In the genomic region with DNA sequence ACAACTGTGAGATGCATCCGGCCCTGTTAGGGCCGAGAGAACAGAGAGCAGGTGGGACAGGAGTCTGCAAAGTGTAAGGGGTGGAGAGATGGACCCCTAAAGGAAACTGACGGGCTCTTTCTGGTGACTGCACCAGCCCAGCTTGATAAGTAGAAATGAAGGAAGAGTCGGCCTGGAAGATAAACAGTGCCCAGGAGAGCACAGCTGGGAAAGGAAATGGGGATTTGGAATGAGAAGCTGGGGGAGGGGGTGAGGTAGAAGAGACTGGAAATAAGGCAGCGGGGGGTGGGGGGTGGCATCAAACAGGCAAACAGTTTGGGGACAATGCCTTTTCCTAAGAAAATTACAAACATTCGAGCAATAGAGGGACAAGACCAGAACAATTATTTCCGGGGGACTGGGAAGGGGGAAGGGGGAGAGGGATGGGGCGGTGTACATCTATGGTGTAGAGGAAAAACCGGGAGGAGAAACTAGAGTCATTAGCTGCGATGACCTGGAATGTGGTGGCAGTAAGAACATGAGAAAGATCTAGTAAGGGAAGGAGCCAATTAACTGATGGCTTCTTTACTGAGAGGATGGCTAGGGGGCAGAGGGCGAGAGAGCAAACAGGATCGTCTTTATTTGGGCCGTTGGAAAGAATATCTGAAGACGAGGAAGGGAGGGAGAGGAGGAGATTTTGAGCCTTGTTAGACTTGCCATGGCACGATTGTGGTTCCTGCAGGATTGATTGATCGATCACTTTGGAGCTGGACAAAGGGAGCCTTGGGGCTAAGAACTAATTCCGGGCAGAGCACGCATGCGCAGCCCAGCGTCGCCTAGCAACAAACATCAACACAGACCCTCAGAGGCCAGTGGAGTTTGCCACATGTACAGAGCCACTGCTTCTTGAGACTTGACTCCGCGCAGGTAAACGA, we compare ENCODE assay signal across 8 mouse cellular contexts. TPM values are rescaled to one million over a fixed set of nuclear protein-coding genes. Genes with fewer than 3 reads are reported as not detected.
DNase-seq lines count a peak whose midpoint lies in the region; ATAC-seq and TF ChIP-seq lines count a peak whose summit lies in the region.

A gene (plus strand): TSS at position 851 of the 914 bp plus-strand sequence.

- WGBS in forebrain, embryonic 10.5 days = 14% methylated on average over 24 of the region's 24 CpGs
- 19% methylated on average over 24 of the region's 24 CpGs for WGBS in lung, adult 2 months
- WGBS in neural tube, embryonic 14.5 days = 12% methylated on average over 24 of the region's 24 CpGs
- 40% methylated on average over 24 of the region's 24 CpGs for WGBS in thymus, adult 2 months

- peak; percentile 38 for DNase-seq in CD4-positive helper T cell, adult 2 months (ENCODE audit: low read depth, low spot score)
- peak; percentile 24 to 35 for DNase-seq in adrenal gland, postnatal 36 days
- DNase-seq in forebrain, embryonic 10.5 days (ENCODE audit: extremely low spot score, low spot score) = peak; percentile 90
- DNase-seq in layer of hippocampus, adult 9-10 months (ENCODE audit: low spot score) = peak; percentile 33
- DNase-seq in lung, adult 2 months = peak; percentile 17
- peak; percentile 35 for DNase-seq in thymus, adult 2 months

- H3K9ac ChIP-seq in neural tube, embryonic 14.5 days (replicated peaks; ENCODE audit: low read depth, low read length) = peak within 1 kb of the TSS; percentile 66

- H3K36me3 ChIP-seq in forebrain, embryonic 10.5 days (replicated peaks) = no peaks in the 10 kb centered on the region
- no peaks in the 10 kb centered on the region for H3K36me3 ChIP-seq in neural tube, embryonic 14.5 days (ENCODE audit: control insufficient read depth, insufficient read depth, low read length)
- H3K36me3 ChIP-seq in thymus, adult 2 months (ENCODE audit: control insufficient read depth, insufficient read depth, low read length) = no peaks in the 10 kb centered on the region

- peak; percentile 91 to 92 for ATAC-seq in hematopoietic stem cell, adult 5-6 weeks (replicated peaks in 1 of 2; ENCODE audit: insufficient read depth in 1 of 2, low FRiP score in 2 of 2, low TSS enrichment in 1 of 2, low read depth in 1 of 2, poor library complexity in 2 of 2, severe bottlenecking in 2 of 2)
- ATAC-seq in neural tube, embryonic 14.5 days (ENCODE audit: low read depth) = peak; percentile 99

- H3K27ac ChIP-seq in forebrain, embryonic 10.5 days = peak within 1 kb of the TSS; percentile 89
- 0 out of 2 replicates have a peak within 1 kb of the TSS, but pooled peaks have one; percentile 28 for H3K27ac ChIP-seq in neural tube, embryonic 14.5 days (ENCODE audit: low read depth, low read length)
- H3K27ac ChIP-seq in thymus, adult 2 months (ENCODE audit: control insufficient read depth, insufficient read depth, low read length) = no peak within 1 kb of the TSS

- peak within 1 kb of the TSS; percentile 45 for H3K4me2 ChIP-seq in neural tube, embryonic 14.5 days (ENCODE audit: low read depth, low read length)

- no peaks in the 10 kb centered on the region for H3K27me3 ChIP-seq in forebrain, embryonic 10.5 days (ENCODE audit: poor library complexity, severe bottlenecking)
- H3K27me3 ChIP-seq in neural tube, embryonic 14.5 days (ENCODE audit: control insufficient read depth, insufficient read depth, low read length) = no peaks in the 10 kb centered on the region
- no peaks in the 10 kb centered on the region for H3K27me3 ChIP-seq in thymus, adult 2 months (ENCODE audit: control insufficient read depth, insufficient read depth, low read length)

- TF ChIP-seq POLR2A in lung, adult 2 months (IDR thresholded peaks at IDR 0.05; ENCODE audit: borderline replicate concordance, extremely low read depth, low read depth, low read length) = peak; percentile 39; the same call in 1 of the 2 replicates
- TF ChIP-seq POLR2A in thymus, adult 2 months (IDR thresholded peaks at IDR 0.05; ENCODE audit: control insufficient read depth, extremely low read depth, insufficient read depth, low read length, poor library complexity) = no peak

- H3K9me3 ChIP-seq in forebrain, embryonic 10.5 days = no peaks in the 10 kb centered on the region
- H3K9me3 ChIP-seq in neural tube, embryonic 14.5 days (ENCODE audit: control insufficient read depth, low read length) = no peaks in the 10 kb centered on the region

- peak within 1 kb of the TSS; percentile 57 for H3K4me3 ChIP-seq in forebrain, embryonic 10.5 days
- peak within 1 kb of the TSS; percentile 30 for H3K4me3 ChIP-seq in lung, adult 2 months (replicated peaks; ENCODE audit: extremely low read depth, low read depth, low read length)
- H3K4me3 ChIP-seq in neural tube, embryonic 14.5 days (ENCODE audit: low read depth, low read length) = peak within 1 kb of the TSS; percentile 49
- peak within 1 kb of the TSS; percentile 47 for H3K4me3 ChIP-seq in thymus, adult 2 months (ENCODE audit: control insufficient read depth, insufficient read depth, low read length)

- no peak for TF ChIP-seq CTCF in lung, adult 2 months (IDR thresholded peaks at IDR 0.05; ENCODE audit: insufficient read depth, low read length)
- no peak for TF ChIP-seq CTCF in thymus, adult 2 months (IDR thresholded peaks at IDR 0.05; ENCODE audit: borderline replicate concordance, control insufficient read depth, extremely low read depth, insufficient read depth, low read length, poor library complexity)

- H3K4me1 ChIP-seq in forebrain, embryonic 10.5 days = peaks cover 15% of the 10 kb centered on the region
- no peaks in the 10 kb centered on the region for H3K4me1 ChIP-seq in lung, adult 2 months (ENCODE audit: control insufficient read depth, insufficient read depth, low read length)
- H3K4me1 ChIP-seq in neural tube, embryonic 14.5 days (ENCODE audit: control insufficient read depth, insufficient read depth, low read length) = no peaks in the 10 kb centered on the region; the same call in 1 of the 2 replicates
- peaks cover 6% of the 10 kb centered on the region for H3K4me1 ChIP-seq in thymus, adult 2 months (replicated peaks; ENCODE audit: control insufficient read depth, insufficient read depth, low read length)

RNA-seq across cellular contexts. Expression of the gene that starts here (rescaled TPM):
- not detected for total RNA-seq in adrenal gland, postnatal 36 days (2021)
- 0.37 and 0.46 TPM in 2 replicates for polyA plus RNA-seq in forebrain, embryonic 10.5 days (2016; fragmentation: Nextera tagmentation; extraction: Ambion mirVana)
- 0.99 and 2.0 TPM in 2 replicates for total RNA-seq in hematopoietic stem cell, adult 5-6 weeks (2017)
- 1.0 TPM in 2 replicates for polyA plus RNA-seq in lung, adult 2 months (2012; rRNA removed)
- polyA plus RNA-seq in neural tube, embryonic 14.5 days (2014; fragmentation: Nextera tagmentation; extraction: Ambion mirVana) = 0.79 and 1.1 TPM in 2 replicates
- 0.05 and 0.11 TPM in 2 replicates for polyA plus RNA-seq in thymus, adult 2 months (2012; rRNA removed)

Comparison
In these comparisons a context has a peak if more than half of its experiments do, and no peak if none do; other contexts are left out.
1. Peak in DNase-seq in adrenal gland, postnatal 36 days; RNA of the gene not detected or under 1 TPM.
2. Peak in DNase-seq, H3K4me3 ChIP-seq and H3K27ac ChIP-seq in forebrain, embryonic 10.5 days; RNA of the gene not detected or under 1 TPM.
3. Peak in DNase-seq and H3K4me3 ChIP-seq in thymus, adult 2 months; RNA of the gene not detected or under 1 TPM.
4. DNase-seq: peak in every context shown above with its lines; median percentile 90 in forebrain, embryonic 10.5 days; 38 in CD4-positive helper T cell, adult 2 months; 35 in thymus, adult 2 months; 33 in layer of hippocampus, adult 9-10 months; 30 in adrenal gland, postnatal 36 days; 17 in lung, adult 2 months.